Mouse (Mus musculus) megakaryocyte, embryonic 14.5 days (primary cell): ENCODE data around the gene Serp1.

ENCODE experiments used
- FLI1 ChIP-seq: IDR thresholded peaks from 2 replicates; pipeline ENCODE4 v1.6.1; 2012; ENCODE audit warnings: low read length, inconsistent platforms, mixed read lengths
- GATA1 ChIP-seq: IDR thresholded peaks from 3 replicates; pipeline ENCODE4 v1.6.1; 2012; ENCODE audit warnings: mixed read lengths, low read length, inconsistent platforms, borderline replicate concordance

GRCm38 (mm10) chr3:58525166-58525565 is 526 bp downstream of the Serp1 start:
- TF ChIP-seq FLI1 (no peak), GATA1 (no peak)
